Mouse (Mus musculus) frontal cortex, postnatal 14 days (tissue): ENCODE results near the gene Oaf.
A peak's percentile ranks its signal among the peaks of the same experiment; 100 is the strongest.

Source experiments
- DNase-seq, 2 experiments: peaks; one replicate each; pipeline ENCODE4 v3.0.0; 2022; ENCODE audit warnings: low spot score in 2 of 2

The Oaf gene

GRCm38 (mm10) chr9:43225481-43225880, 14.2 kb downstream of the Oaf start:
- no peak for DNase-seq

GRCm38 (mm10) chr9:43224771-43225355, 14.8 kb downstream of the Oaf start:
- DNase-seq = no peak

- no peak for DNase-seq
Observed at GRCm38 (mm10) chr9:43222429-43222715, 17.3 kb downstream of the Oaf start.

- DNase-seq = peak; percentile 60 to 89
Observed at GRCm38 (mm10) chr9:43221643-43222428, 17.9 kb downstream of the Oaf start.

- peak in 1 of 2 experiments; percentile 39 for DNase-seq
Observed at GRCm38 (mm10) chr9:43210771-43211450, 28.8 kb downstream of the Oaf start.

- peak in 1 of 2 experiments; percentile 19 for DNase-seq
Observed at GRCm38 (mm10) chr9:43210190-43210682, 29.5 kb downstream of the Oaf start, which contains the start of gene Pou2f3. Gene Pou2f3, minus strand, starts transcription at chr9:43210369.

GRCm38 (mm10) chr9:43206022-43206390, 33.7 kb downstream of the Oaf start:
- no peak for DNase-seq

GRCm38 (mm10) chr9:43205343-43206021, 34.2 kb downstream of the Oaf start:
- no peak for DNase-seq

- no peak for DNase-seq
Observed at GRCm38 (mm10) chr9:43200212-43200611, 39.5 kb downstream of the Oaf start.

GRCm38 (mm10) chr9:43194001-43194400, 45.7 kb downstream of the Oaf start:
- no peak for DNase-seq

- no peak for DNase-seq
Observed at GRCm38 (mm10) chr9:43191561-43191960, 48.1 kb downstream of the Oaf start.

- no peak for DNase-seq
Observed at GRCm38 (mm10) chr9:43189021-43189356, 50.7 kb downstream of the Oaf start.

- no peak for DNase-seq
Observed at GRCm38 (mm10) chr9:43188309-43189020, 51.2 kb downstream of the Oaf start.

- DNase-seq = no peak
Observed at GRCm38 (mm10) chr9:43179614-43180013, 60.1 kb downstream of the Oaf start.

- no peak for DNase-seq
Observed at GRCm38 (mm10) chr9:43178172-43178571, 61.5 kb downstream of the Oaf start.
